Comparison of ENCODE assay signal across 7 mouse cellular contexts in genomic region chr8:34600880-34601279, GRCm38 (mm10).
A peak's percentile ranks its signal among the peaks of the same experiment; 100 is the strongest.
DNase-seq lines count a peak whose midpoint lies in the region; ATAC-seq lines count a peak whose summit lies in the region.

No protein-coding gene starts in this region.

- intact Hi-C loops in heart, postnatal 14 days (cut with DNase I) = no loop called here

- no peak for ATAC-seq in frontal cortex, adult (ENCODE audit: low TSS enrichment)

- peak; percentile 21 for DNase-seq in layer of hippocampus, adult 11-12 months (ENCODE audit: low spot score)
- DNase-seq in layer of hippocampus, adult 8-10 months (ENCODE audit: low spot score in 2 of 2) = no peak
- peak; percentile 46 for DNase-seq in adrenal gland, postnatal 25 days
- DNase-seq in heart, postnatal 14 days = peak; percentile 9 to 18
- DNase-seq in ovary, postnatal 14 days (ENCODE audit: low spot score) = peak; percentile 18
- DNase-seq in thymus, postnatal 14 days = no peak

Comparison
In these comparisons a context has a peak if more than half of its experiments do, and no peak if none do; other contexts are left out.
1. DNase-seq: peak in layer of hippocampus, adult 11-12 months (single experiment), adrenal gland, postnatal 25 days (single experiment), heart, postnatal 14 days (2 of 2) and ovary, postnatal 14 days (single experiment); none in layer of hippocampus, adult 8-10 months (0 of 2) and thymus, postnatal 14 days (single experiment).